Comparison of ENCODE assay signal across 15 mouse cellular contexts in the genomic region with DNA sequence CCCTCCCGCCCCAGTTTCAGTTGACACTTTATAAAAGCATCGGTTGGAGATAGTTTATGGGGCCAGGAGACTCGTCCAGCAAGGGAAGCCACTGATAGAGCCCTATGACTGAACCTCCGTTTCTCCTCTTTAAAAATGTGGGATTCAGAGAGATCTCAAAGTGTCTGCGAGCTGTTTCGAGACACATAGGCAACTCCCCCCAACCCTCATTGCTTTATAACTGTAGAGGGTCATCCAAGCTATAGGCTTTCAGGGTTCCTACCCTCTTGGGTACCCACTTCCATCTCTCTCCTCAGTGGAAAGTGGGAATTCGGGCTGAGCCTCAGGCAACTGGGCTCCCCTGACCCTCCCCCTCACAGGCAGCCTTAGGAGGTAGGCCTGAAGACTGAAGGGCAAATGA. TPM values are rescaled to one million over a fixed set of nuclear protein-coding genes. Genes with fewer than 3 reads are reported as not detected.
A peak's percentile ranks its signal among the peaks of the same experiment; 100 is the strongest.
DNase-seq lines count a peak whose midpoint lies in the region; ATAC-seq and TF ChIP-seq lines count a peak whose summit lies in the region.
"Had no signal": no experiment of that assay in that cellular context is flagged by ENCODE, and none has a peak within 500 bp of the region (broad histone marks: within the 10 kb centered on the region; RNA-seq: fewer than 3 reads in every experiment).

No protein-coding gene starts in this region.

- no peak for TF ChIP-seq CTCF in lung, adult 2 months (IDR thresholded peaks at IDR 0.05; ENCODE audit: insufficient read depth, low read length)

- no peaks in the 10 kb centered on the region for H3K9me3 ChIP-seq in embryonic facial prominence, embryonic 15.5 days (replicated peaks)
- no peaks in the 10 kb centered on the region for H3K9me3 ChIP-seq in limb, embryonic 11.5 days (ENCODE audit: control insufficient read depth, low read length)
- no peaks in the 10 kb centered on the region for H3K9me3 ChIP-seq in stomach, embryonic 16.5 days (replicated peaks; ENCODE audit: control insufficient read depth, low read length)
- H3K9me3 ChIP-seq: limb, embryonic 12.5 days; neural tube, embryonic 12.5 days had no signal

- peak overlapping the region; percentile 96 for H3K4me3 ChIP-seq in lung, adult 2 months (replicated peaks; ENCODE audit: extremely low read depth, low read depth, low read length)
- H3K4me3 ChIP-seq in embryonic facial prominence, embryonic 15.5 days (replicated peaks), result no peak overlapping the region
- H3K4me3 ChIP-seq in limb, embryonic 11.5 days (ENCODE audit: low read depth, low read length), result no peak overlapping the region
- H3K4me3 ChIP-seq in stomach, embryonic 16.5 days (replicated peaks; ENCODE audit: low read length), result peak overlapping the region; percentile 70
- H3K4me3 ChIP-seq: neural tube, embryonic 12.5 days had no signal

- H3K4me2 ChIP-seq in embryonic facial prominence, embryonic 15.5 days (replicated peaks), result 0 out of 2 replicates have a peak overlapping the region, but pooled peaks have one; percentile 12
- no peak overlapping the region for H3K4me2 ChIP-seq in limb, embryonic 11.5 days (ENCODE audit: low read depth, severe bottlenecking)
- peak overlapping the region; percentile 67 for H3K4me2 ChIP-seq in stomach, embryonic 16.5 days (ENCODE audit: low read depth, low read length)
- H3K4me2 ChIP-seq: neural tube, embryonic 12.5 days had no signal

- TF ChIP-seq POLR2A in lung, adult 2 months (IDR thresholded peaks at IDR 0.05; ENCODE audit: borderline replicate concordance, extremely low read depth, low read depth, low read length), result no peak

- no peaks in the 10 kb centered on the region for H3K36me3 ChIP-seq in embryonic facial prominence, embryonic 15.5 days
- no peaks in the 10 kb centered on the region for H3K36me3 ChIP-seq in limb, embryonic 11.5 days (ENCODE audit: control insufficient read depth, insufficient read depth, low read length)
- no peaks in the 10 kb centered on the region for H3K36me3 ChIP-seq in stomach, embryonic 16.5 days (ENCODE audit: control insufficient read depth, insufficient read depth, low read length)
- H3K36me3 ChIP-seq: limb, embryonic 12.5 days; neural tube, embryonic 12.5 days had no signal

- H3K27me3 ChIP-seq in embryonic facial prominence, embryonic 15.5 days, result peaks cover 98% of the 10 kb centered on the region
- H3K27me3 ChIP-seq in limb, embryonic 11.5 days (ENCODE audit: control insufficient read depth, insufficient read depth, low read length), result peaks cover 97% of the 10 kb centered on the region
- peaks cover 81% of the 10 kb centered on the region for H3K27me3 ChIP-seq in stomach, embryonic 16.5 days (ENCODE audit: control insufficient read depth, insufficient read depth, low read length)

- H3K4me1 ChIP-seq in lung, adult 2 months (ENCODE audit: control insufficient read depth, insufficient read depth, low read length), result peaks cover 5% of the 10 kb centered on the region
- peaks cover 31% of the 10 kb centered on the region for H3K4me1 ChIP-seq in embryonic facial prominence, embryonic 15.5 days
- H3K4me1 ChIP-seq in limb, embryonic 11.5 days (ENCODE audit: control insufficient read depth, insufficient read depth, low read length), result peaks cover 22% of the 10 kb centered on the region
- H3K4me1 ChIP-seq in stomach, embryonic 16.5 days (ENCODE audit: control insufficient read depth, insufficient read depth, low read length), result no peaks in the 10 kb centered on the region

- ATAC-seq in embryonic facial prominence, embryonic 15.5 days (ENCODE audit: insufficient number of reproducible peaks, low FRiP score, low TSS enrichment, low read depth), result no peak
- no peak for ATAC-seq in limb, embryonic 11.5 days (ENCODE audit: insufficient number of reproducible peaks, low FRiP score, low TSS enrichment, low read depth)
- no peak for ATAC-seq in stomach, embryonic 16.5 days (ENCODE audit: insufficient read depth, low FRiP score)

- 16% methylated on average over 7 of the region's 7 CpGs for WGBS in lung, adult 2 months
- WGBS in embryonic facial prominence, embryonic 15.5 days, result 6% methylated on average over 7 of the region's 7 CpGs
- WGBS in limb, embryonic 11.5 days, result 2% methylated on average over 7 of the region's 7 CpGs
- WGBS in stomach, embryonic 16.5 days, result 11% methylated on average over 7 of the region's 7 CpGs

- H3K27ac ChIP-seq in embryonic facial prominence, embryonic 15.5 days (replicated peaks), result no peak overlapping the region
- H3K27ac ChIP-seq in limb, embryonic 11.5 days (replicated peaks; ENCODE audit: low read depth, low read length), result no peak overlapping the region
- H3K27ac ChIP-seq in stomach, embryonic 16.5 days (ENCODE audit: low read length), result peak overlapping the region; percentile 99
- H3K27ac ChIP-seq: limb, embryonic 12.5 days; neural tube, embryonic 12.5 days had no signal

- DNase-seq in lung, adult 2 months, result peak; percentile 15
- DNase-seq in lung, postnatal 36 days, result no peak
- peak; percentile 37 for DNase-seq in limb, embryonic 11.5 days (ENCODE audit: low spot score)
- no peak for DNase-seq in gastrocnemius, adult 8-10 months (ENCODE audit: low spot score in 2 of 2)
- no peak for DNase-seq in adrenal gland, postnatal 10 days
- DNase-seq: cerebellum, adult 11-12 months; heart, adult 11 months; kidney, adult 2 months had no signal

- no peak overlapping the region for H3K9ac ChIP-seq in embryonic facial prominence, embryonic 15.5 days
- H3K9ac ChIP-seq in limb, embryonic 11.5 days (ENCODE audit: low read length), result no peak overlapping the region
- peak overlapping the region; percentile 88 for H3K9ac ChIP-seq in stomach, embryonic 16.5 days (ENCODE audit: low read length)
- H3K9ac ChIP-seq: limb, embryonic 12.5 days; neural tube, embryonic 12.5 days had no signal

RNA-seq across cellular contexts. Expression of gene Foxf1, which starts 2.8 kb away (rescaled TPM):
- 194 and 406 TPM in 2 replicates for polyA plus RNA-seq in lung, adult 2 months (2012; rRNA removed)
- polyA plus RNA-seq in embryonic facial prominence, embryonic 15.5 days (2015; fragmentation: Nextera tagmentation; extraction: Ambion mirVana), result 9.9 and 10.1 TPM in 2 replicates
- polyA plus RNA-seq in limb, embryonic 11.5 days (2014; fragmentation: Nextera tagmentation; extraction: Ambion mirVana), result 0.27 and 0.65 TPM in 2 replicates
- polyA plus RNA-seq in stomach, embryonic 16.5 days (2015; fragmentation: Nextera tagmentation; extraction: Ambion mirVana), result 98.1 and 101 TPM in 2 replicates
- under 1 TPM in 1 of 4 experiments, not detected in 3; 0.10 TPM for total RNA-seq in gastrocnemius, adult 8-10 months (2022)
- 1 to 10 TPM; 1.4 to 1.7 TPM for total RNA-seq in adrenal gland, postnatal 10 days (2021)
- total RNA-seq: common myeloid progenitor, adult 5-6 weeks; hematopoietic stem cell, adult 5-6 weeks; megakaryocyte progenitor cell, adult 5-6 weeks had no signal

RNA-seq across cellular contexts. Expression of gene Mthfsd, which starts 26.8 kb away (rescaled TPM):
- 44.7 and 51.6 TPM in 2 replicates for polyA plus RNA-seq in lung, adult 2 months (2012; rRNA removed)
- polyA plus RNA-seq in embryonic facial prominence, embryonic 15.5 days (2015; fragmentation: Nextera tagmentation; extraction: Ambion mirVana), result 58.2 and 61.3 TPM in 2 replicates
- 61.9 and 64.6 TPM in 2 replicates for polyA plus RNA-seq in limb, embryonic 11.5 days (2014; fragmentation: Nextera tagmentation; extraction: Ambion mirVana)
- polyA plus RNA-seq in stomach, embryonic 16.5 days (2015; fragmentation: Nextera tagmentation; extraction: Ambion mirVana), result 51.1 and 57.5 TPM in 2 replicates
- total RNA-seq in gastrocnemius, adult 8-10 months (2022), result 10 to 100 TPM; 11.8 to 14.2 (median 13.2) TPM
- total RNA-seq in adrenal gland, postnatal 10 days (2021), result 10 to 100 TPM; 30.4 to 32.2 TPM

RNA-seq across cellular contexts. Expression of gene Foxc2, which starts 34.6 kb away (rescaled TPM):
- 1.4 and 1.6 TPM in 2 replicates for polyA plus RNA-seq in lung, adult 2 months (2012; rRNA removed)
- polyA plus RNA-seq in embryonic facial prominence, embryonic 15.5 days (2015; fragmentation: Nextera tagmentation; extraction: Ambion mirVana), result 2.3 and 5.6 TPM in 2 replicates
- polyA plus RNA-seq in limb, embryonic 11.5 days (2014; fragmentation: Nextera tagmentation; extraction: Ambion mirVana), result 3.2 and 4.2 TPM in 2 replicates
- polyA plus RNA-seq in stomach, embryonic 16.5 days (2015; fragmentation: Nextera tagmentation; extraction: Ambion mirVana), result 0.12 and 0.14 TPM in 2 replicates
- under 1 TPM in 3 of 4 experiments, not detected in 1; 0.10 to 0.16 (median 0.16) TPM for total RNA-seq in gastrocnemius, adult 8-10 months (2022)
- 1 to 10 TPM; 4.1 to 6.1 TPM for total RNA-seq in adrenal gland, postnatal 10 days (2021)
- total RNA-seq: common myeloid progenitor, adult 5-6 weeks; hematopoietic stem cell, adult 5-6 weeks; megakaryocyte progenitor cell, adult 5-6 weeks had no signal

RNA-seq across cellular contexts. Expression of gene Foxl1, which starts 46.3 kb away (rescaled TPM):
- 2.5 and 3.0 TPM in 2 replicates for polyA plus RNA-seq in lung, adult 2 months (2012; rRNA removed)
- polyA plus RNA-seq in embryonic facial prominence, embryonic 15.5 days (2015; fragmentation: Nextera tagmentation; extraction: Ambion mirVana), result 0.25 and 0.31 TPM in 2 replicates
- 0.07 TPM in 1 of 2 replicates, not detected in the other for polyA plus RNA-seq in limb, embryonic 11.5 days (2014; fragmentation: Nextera tagmentation; extraction: Ambion mirVana)
- 3.4 and 4.0 TPM in 2 replicates for polyA plus RNA-seq in stomach, embryonic 16.5 days (2015; fragmentation: Nextera tagmentation; extraction: Ambion mirVana)
- total RNA-seq in gastrocnemius, adult 8-10 months (2022), result under 1 TPM in 1 of 4 experiments, not detected in 3; 0.13 TPM
- total RNA-seq in adrenal gland, postnatal 10 days (2021), result under 1 TPM; 0.24 to 0.42 TPM
- total RNA-seq: common myeloid progenitor, adult 5-6 weeks; hematopoietic stem cell, adult 5-6 weeks; megakaryocyte progenitor cell, adult 5-6 weeks had no signal

Comparison
In these comparisons a context has a peak if more than half of its experiments do, and no peak if none do; other contexts are left out.
1. DNase-seq: peak in lung, adult 2 months (single experiment) and limb, embryonic 11.5 days (single experiment); none in lung, postnatal 36 days (single experiment), gastrocnemius, adult 8-10 months (0 of 2) and adrenal gland, postnatal 10 days (single experiment).
2. H3K4me3 ChIP-seq: peak in lung, adult 2 months (single experiment) and stomach, embryonic 16.5 days (single experiment); none in embryonic facial prominence, embryonic 15.5 days (single experiment) and limb, embryonic 11.5 days (single experiment).